Mouse (Mus musculus) liver, postnatal 0 days (tissue): Measurements from ENCODE around the gene Mpst.

Experiments used
- CTCF ChIP-seq: sonication (generic); IDR thresholded peaks from 2 replicates; pipeline ENCODE4 v1.5.1; 2016; ENCODE audit warnings: antibody characterized with exemption, low read depth
- EP300 ChIP-seq: IDR thresholded peaks from 2 replicates; pipeline ENCODE4 v1.6.1; 2016; ENCODE audit warnings: antibody characterized with exemption, low read depth, mild to moderate bottlenecking

- TF ChIP-seq CTCF: no peak
- TF ChIP-seq EP300: no peak
Observed at GRCm38 (mm10) chr15:78385564-78385963, 20.7 kb upstream of the Mpst start.
